Mouse (Mus musculus) embryo, embryonic 9.5 days (tissue): ENCODE measurements at regions not wholly inside any gene's neighbourhood (a gene's known extent, or its start where the extent isn't known, plus 50 kb on each side); places are given as distances from the start of the nearest gene placed in this dataset.
A peak's percentile ranks its signal among the peaks of the same experiment; 100 is the strongest.

Source experiments
- DNase-seq: peaks from one replicate; pipeline ENCODE4 v3.0.0-alpha.2; 2017; ENCODE audit errors: extremely low spot score

- DNase-seq: no peak
These were observed 87.6 kb upstream of the Atp1a1 start for GRCm38 (mm10) chr3:101691937-101692604.

GRCm38 (mm10) chr3:101690779-101691178, 86.3 kb upstream of the Atp1a1 start:
- no peak for DNase-seq

- DNase-seq: no peak
These were observed 85.7 kb upstream of the Atp1a1 start for GRCm38 (mm10) chr3:101690222-101690621.

- no peak for DNase-seq
These were observed 80.7 kb upstream of the Atp1a1 start for GRCm38 (mm10) chr3:101685203-101685602.

GRCm38 (mm10) chr3:101672943-101673342, 68.5 kb upstream of the Atp1a1 start:
- DNase-seq: no peak

- DNase-seq: no peak
These were observed 66.1 kb upstream of the Atp1a1 start for GRCm38 (mm10) chr3:101670561-101671001.

GRCm38 (mm10) chr3:101669743-101670142, 65.3 kb upstream of the Atp1a1 start:
- DNase-seq: no peak

GRCm38 (mm10) chr3:101667767-101668387, 63.4 kb upstream of the Atp1a1 start:
- no peak for DNase-seq

GRCm38 (mm10) chr3:101667186-101667585, 62.7 kb upstream of the Atp1a1 start:
- DNase-seq: peak; percentile 10

GRCm38 (mm10) chr3:101666583-101666982, 62.1 kb upstream of the Atp1a1 start:
- no peak for DNase-seq

GRCm38 (mm10) chr3:101661184-101661992, 56.9 kb upstream of the Atp1a1 start:
- DNase-seq: peak; percentile 68

- no peak for DNase-seq
These were observed 56.2 kb upstream of the Atp1a1 start for GRCm38 (mm10) chr3:101660635-101661034.

GRCm38 (mm10) chr3:101660176-101660575, 55.7 kb upstream of the Atp1a1 start:
- no peak for DNase-seq

- DNase-seq: no peak
These were observed 53.5 kb upstream of the Atp1a1 start for GRCm38 (mm10) chr3:101657979-101658378.

- no peak for DNase-seq
These were observed 50.2 kb upstream of the Atp1a1 start for GRCm38 (mm10) chr3:101654720-101655119.
